ENCODE assay signal across 25 mouse cellular contexts in genomic region chr5:96536937-96537336, GRCm38 (mm10).
"Had no signal": no experiment of that assay in that cellular context is flagged by ENCODE, and none has a peak within 500 bp of the region (broad histone marks: within the 10 kb centered on the region; RNA-seq: fewer than 3 reads in every experiment).

No protein-coding gene starts in this region.

- H3K4me3 ChIP-seq: gastrocnemius, adult 2 months; heart, embryonic 10.5 days; heart, embryonic 13.5 days; heart, embryonic 15.5 days; hindbrain, embryonic 10.5 days; hindbrain, embryonic 12.5 days; intestine, embryonic 15.5 days; layer of hippocampus, adult 2 months; left cerebral cortex, adult 2 months; limb, embryonic 10.5 days; limb, embryonic 12.5 days had no signal

- H3K4me1 ChIP-seq: heart, embryonic 15.5 days; hindbrain, embryonic 10.5 days; hindbrain, embryonic 12.5 days; intestine, embryonic 15.5 days; limb, embryonic 10.5 days; limb, embryonic 12.5 days had no signal

- H3K9ac ChIP-seq: heart, embryonic 13.5 days; heart, embryonic 15.5 days; hindbrain, embryonic 12.5 days; hindbrain, embryonic 14.5 days; intestine, embryonic 15.5 days; limb, embryonic 12.5 days had no signal

- DNase-seq: gastrocnemius, adult 2 months; gastrocnemius, postnatal 10 days; gastrocnemius, postnatal 25 days; heart, adult 18-20 months; heart, postnatal 4 days; kidney, adult 18-20 months; kidney, adult 8-10 months; kidney, postnatal 10 days; kidney, postnatal 25 days; kidney, postnatal 4 days had no signal

- ATAC-seq: forebrain, embryonic 16.5 days; hindbrain, embryonic 16.5 days; inflammation-experienced regulatory T-cells, adult 6 months; intestine, embryonic 15.5 days; intestine, postnatal 0 days had no signal

- H3K9me3 ChIP-seq: heart, embryonic 10.5 days; heart, embryonic 13.5 days; heart, embryonic 15.5 days; hindbrain, embryonic 10.5 days; hindbrain, embryonic 12.5 days; intestine, embryonic 15.5 days; limb, embryonic 10.5 days; limb, embryonic 12.5 days had no signal

- H3K27me3 ChIP-seq: heart, embryonic 13.5 days; heart, embryonic 15.5 days; hindbrain, embryonic 12.5 days; intestine, embryonic 15.5 days; limb, embryonic 12.5 days had no signal

- H3K4me2 ChIP-seq: heart, embryonic 13.5 days; heart, embryonic 15.5 days; hindbrain, embryonic 12.5 days; hindbrain, embryonic 14.5 days; intestine, embryonic 15.5 days; limb, embryonic 12.5 days had no signal

- H3K36me3 ChIP-seq: heart, embryonic 10.5 days; heart, embryonic 13.5 days; heart, embryonic 15.5 days; hindbrain, embryonic 10.5 days; hindbrain, embryonic 12.5 days; intestine, embryonic 15.5 days; limb, embryonic 10.5 days; limb, embryonic 12.5 days had no signal

- H3K27ac ChIP-seq: gastrocnemius, adult 2 months; heart, embryonic 10.5 days; heart, embryonic 13.5 days; heart, embryonic 15.5 days; hindbrain, embryonic 10.5 days; hindbrain, embryonic 12.5 days; hindbrain, embryonic 14.5 days; intestine, embryonic 15.5 days; layer of hippocampus, adult 2 months; left cerebral cortex, adult 2 months; limb, embryonic 10.5 days; limb, embryonic 12.5 days had no signal
